Comparison of ENCODE assay signal across 6 mouse cellular contexts in genomic region chr1:153305249-153305648, GRCm38 (mm10). TPM values are rescaled to one million over a fixed set of nuclear protein-coding genes. Genes with fewer than 3 reads are reported as not detected.
DNase-seq lines count a peak whose midpoint lies in the region; ATAC-seq and TF ChIP-seq lines count a peak whose summit lies in the region.
"Not testable (repeated sequence)": the region's sequence is repeated elsewhere in the genome, so short reads cannot be mapped to it uniquely, and the experiment has no call there.

No protein-coding gene starts in this region.

- not testable (repeated sequence) for H3K36me3 ChIP-seq in heart, postnatal 0 days (replicated peaks; ENCODE audit: control insufficient read depth, insufficient read depth, low read length); liver, embryonic 12.5 days; thymus, adult 2 months (ENCODE audit: control insufficient read depth, insufficient read depth, low read length)

- H3K9ac ChIP-seq in heart, postnatal 0 days (replicated peaks; ENCODE audit: low read depth, low read length); liver, embryonic 12.5 days: not testable (repeated sequence)

- not testable (repeated sequence) for ATAC-seq in heart, postnatal 0 days (ENCODE audit: insufficient read depth, low read depth); liver, embryonic 12.5 days

- 0 out of 2 replicates have a peak overlapping the region, but pooled peaks have one; percentile 26 for H3K27ac ChIP-seq in bone marrow macrophage, adult 2 months (ENCODE audit: insufficient read depth, low read depth, low read length)
- peak overlapping the region; percentile 57 for H3K27ac ChIP-seq in heart, postnatal 0 days (ENCODE audit: low read depth)
- H3K27ac ChIP-seq in liver, embryonic 12.5 days: 0 out of 2 replicates have a peak overlapping the region, but pooled peaks have one; percentile 30
- H3K27ac ChIP-seq in thymus, adult 2 months (ENCODE audit: control insufficient read depth, insufficient read depth, low read length): peak overlapping the region; percentile 82

- 87% methylated on average over 22 of the region's 22 CpGs for WGBS in heart, postnatal 0 days
- WGBS in liver, embryonic 12.5 days (ENCODE audit: insufficient replicate concordance): 88% methylated on average over 22 of the region's 22 CpGs
- 97% methylated on average over 22 of the region's 22 CpGs for WGBS in thymus, adult 2 months

- not testable (repeated sequence) for H3K4me3 ChIP-seq in bone marrow macrophage, adult 2 months (ENCODE audit: insufficient read depth, low read length); heart, postnatal 0 days (ENCODE audit: low read depth, low read length); liver, embryonic 12.5 days; thymus, adult 2 months (ENCODE audit: control insufficient read depth, insufficient read depth, low read length)

- not testable (repeated sequence) for TF ChIP-seq EP300 in heart, postnatal 0 days (IDR thresholded peaks at IDR 0.05; ENCODE audit: low read depth)

- peak; percentile 14 to 21 for DNase-seq in B cell, adult 2 months
- DNase-seq in heart, adult 11 months: peak; percentile 93
- DNase-seq in heart, postnatal 0 days (ENCODE audit: low spot score); thymus, adult 2 months: not testable (repeated sequence)

- not testable (repeated sequence) for TF ChIP-seq POLR2A in bone marrow macrophage, adult 2 months (IDR thresholded peaks at IDR 0.05; ENCODE audit: borderline replicate concordance, low read depth, low read length); thymus, adult 2 months (IDR thresholded peaks at IDR 0.05; ENCODE audit: control insufficient read depth, extremely low read depth, insufficient read depth, low read length, poor library complexity)

- not testable (repeated sequence) for H3K4me2 ChIP-seq in heart, postnatal 0 days (ENCODE audit: low read depth, low read length); liver, embryonic 12.5 days

- H3K9me3 ChIP-seq in heart, postnatal 0 days (replicated peaks; ENCODE audit: control insufficient read depth, low read length); liver, embryonic 12.5 days (replicated peaks): not testable (repeated sequence)

- not testable (repeated sequence) for TF ChIP-seq CTCF in bone marrow macrophage, adult 2 months (IDR thresholded peaks at IDR 0.05; ENCODE audit: low read depth, low read length); heart, postnatal 0 days (IDR thresholded peaks at IDR 0.05; ENCODE audit: low read depth); thymus, adult 2 months (IDR thresholded peaks at IDR 0.05; ENCODE audit: borderline replicate concordance, control insufficient read depth, extremely low read depth, insufficient read depth, low read length, poor library complexity)

- H3K27me3 ChIP-seq in heart, postnatal 0 days (ENCODE audit: control insufficient read depth, insufficient read depth, low read length); liver, embryonic 12.5 days (replicated peaks); thymus, adult 2 months (ENCODE audit: control insufficient read depth, insufficient read depth, low read length): not testable (repeated sequence)

- peaks cover 54% of the 10 kb centered on the region for H3K4me1 ChIP-seq in bone marrow macrophage, adult 2 months (ENCODE audit: control insufficient read depth, insufficient read depth, low read length)
- H3K4me1 ChIP-seq in heart, postnatal 0 days (ENCODE audit: control insufficient read depth, insufficient read depth): peaks cover 38% of the 10 kb centered on the region
- H3K4me1 ChIP-seq in liver, embryonic 12.5 days: peaks cover 44% of the 10 kb centered on the region
- H3K4me1 ChIP-seq in thymus, adult 2 months (replicated peaks; ENCODE audit: control insufficient read depth, insufficient read depth, low read length): peaks cover 43% of the 10 kb centered on the region

RNA-seq across cellular contexts. Expression of gene Lamc1, which starts 27.3 kb away (rescaled TPM):
- polyA plus RNA-seq in bone marrow macrophage, adult 2 months (2012; ENCODE audit: insufficient read depth, insufficient read length, missing spikeins): 15.5 and 16.4 TPM in 2 replicates
- total RNA-seq in heart, postnatal 0 days (2014; rRNA removed; ENCODE audit: low replicate concordance): 186 and 215 TPM in 2 replicates
- polyA plus RNA-seq in heart, postnatal 0 days (2015; fragmentation: Nextera tagmentation; extraction: Ambion mirVana): 55.9 and 62.8 TPM in 2 replicates
- polyA plus RNA-seq in liver, embryonic 12.5 days (2016; fragmentation: Nextera tagmentation; extraction: Ambion mirVana): 14.8 and 15.7 TPM in 2 replicates
- polyA plus RNA-seq in thymus, adult 2 months (2012; rRNA removed): 30.3 and 30.5 TPM in 2 replicates

Comparison
In these comparisons a context has a peak if more than half of its experiments do, and no peak if none do; other contexts are left out.
1. H3K27ac ChIP-seq: peak in every context shown above with its lines; median percentile 82 in thymus, adult 2 months; 57 in heart, postnatal 0 days; 30 in liver, embryonic 12.5 days; 26 in bone marrow macrophage, adult 2 months.